Mouse (Mus musculus) forebrain, embryonic 13.5 days (tissue): ENCODE measurements around the gene Zfp609. TPM values are rescaled to one million over a fixed set of nuclear protein-coding genes. Genes with fewer than 3 reads are reported as not detected.
A peak's percentile ranks its signal among the peaks of the same experiment; 100 is the strongest.

Experiments used
- ATAC-seq: fragments of 200-750 bp; cut with Nextera tagmentation; 2 replicates; pipeline ENCODE4 v1.8.0; 2017
- H3K27ac ChIP-seq: fragments of 300-500 bp; sonication (generic); 2 replicates; pipeline ENCODE4 v1.5.1; 2015; ENCODE audit warnings: inconsistent platforms, mild to moderate bottlenecking, moderate library complexity
- H3K27me3 ChIP-seq: fragments of 300-500 bp; sonication (generic); 2 replicates; pipeline ENCODE4 v1.6.1; 2015; ENCODE audit warnings: mild to moderate bottlenecking, inconsistent platforms
- H3K36me3 ChIP-seq: fragments of 300-500 bp; sonication (generic); 2 replicates; pipeline ENCODE4 v1.6.1; 2015; ENCODE audit warnings: mild to moderate bottlenecking, inconsistent platforms; ENCODE audit not compliant: poor library complexity, severe bottlenecking
- H3K4me1 ChIP-seq: fragments of 300-500 bp; sonication (generic); 2 replicates; pipeline ENCODE4 v1.6.1; 2015; ENCODE audit warnings: inconsistent platforms
- H3K4me2 ChIP-seq: fragments of 300-500 bp; sonication (generic); 2 replicates; pipeline ENCODE4 v1.6.1; 2015; ENCODE audit warnings: inconsistent platforms, mild to moderate bottlenecking, moderate library complexity
- H3K4me3 ChIP-seq: fragments of 300-500 bp; sonication (generic); 2 replicates; pipeline ENCODE4 v1.5.1; 2015; ENCODE audit warnings: mild to moderate bottlenecking, inconsistent platforms
- H3K9ac ChIP-seq: fragments of 300-500 bp; sonication (generic); 2 replicates; pipeline ENCODE4 v1.6.1; 2015; ENCODE audit warnings: mild to moderate bottlenecking, inconsistent platforms
- H3K9me3 ChIP-seq: fragments of 300-500 bp; sonication (generic); replicated peaks from 2 replicates; pipeline ENCODE4 v1.6.1; 2016; ENCODE audit warnings: inconsistent platforms
- WGBS: fragments of 180-500 bp; shearing (Covaris S2); methylation state at CpG from one replicate; pipeline ENCODE4 v1.1.7; 2015; 5-methylcytosine and 5-hydroxymethylcytosine counted together
- polyA plus RNA-seq: library from polyadenylated mRNA; unstranded; fragments of >200 nt; fragmentation: Nextera tagmentation; extraction: Ambion mirVana; gene quantifications from 2 replicates; pipeline ENCODE4 v1.2.1, GENCODE M21; 2015

The Zfp609 gene
- polyA plus RNA-seq, 1 experiment from 2014 or later = 9.4 TPM

- Histone ChIP-seq H3K9ac (no peak overlapping the region), H3K4me1 (peaks cover 38% of the 10 kb centered on the region), H3K36me3 (peaks cover 5% of the 10 kb centered on the region), H3K9me3 (no peaks in the 10 kb centered on the region), H3K27ac (no peak overlapping the region), H3K4me3 (no peak overlapping the region), H3K27me3 (no peaks in the 10 kb centered on the region), H3K4me2 (no peak overlapping the region)
- no peak for ATAC-seq
- WGBS = 88% methylated on average over 14 of the region's 14 CpGs
These were observed 86.1 kb downstream of the Zfp609 start for GRCm38 (mm10) chr9:65741066-65741852.

GRCm38 (mm10) chr9:65734931-65735330 lies 92.4 kb downstream of the Zfp609 start:
- 84% methylated on average over 3 of the region's 3 CpGs for WGBS
- H3K9ac ChIP-seq = no peak overlapping the region
- no peak overlapping the region for H3K4me2 ChIP-seq
- H3K4me1 ChIP-seq = no peaks in the 10 kb centered on the region
- no peaks in the 10 kb centered on the region for H3K27me3 ChIP-seq
- no peak overlapping the region for H3K4me3 ChIP-seq
- H3K36me3 ChIP-seq = peaks cover 19% of the 10 kb centered on the region
- H3K9me3 ChIP-seq = no peaks in the 10 kb centered on the region
- ATAC-seq = no peak
- no peak overlapping the region for H3K27ac ChIP-seq

GRCm38 (mm10) chr9:65728588-65728987 lies 98.8 kb downstream of the Zfp609 start:
- Histone ChIP-seq H3K27me3 (no peaks in the 10 kb centered on the region), H3K9me3 (no peaks in the 10 kb centered on the region), H3K4me3 (no peak overlapping the region), H3K27ac (no peak overlapping the region), H3K4me1 (peaks cover 34% of the 10 kb centered on the region), H3K36me3 (peaks cover 15% of the 10 kb centered on the region), H3K4me2 (no peak overlapping the region), H3K9ac (no peak overlapping the region)
- 96% methylated on average over 6 of the region's 6 CpGs for WGBS
- no peak for ATAC-seq

GRCm38 (mm10) chr9:65727491-65727890 lies 99.9 kb downstream of the Zfp609 start:
- H3K36me3 ChIP-seq = peaks cover 15% of the 10 kb centered on the region
- H3K9ac ChIP-seq = no peak overlapping the region
- no peak for ATAC-seq
- no peak overlapping the region for H3K27ac ChIP-seq
- H3K4me1 ChIP-seq = peaks cover 41% of the 10 kb centered on the region
- H3K9me3 ChIP-seq = no peaks in the 10 kb centered on the region
- no peaks in the 10 kb centered on the region for H3K27me3 ChIP-seq
- 90% methylated on average over 4 of the region's 4 CpGs for WGBS
- H3K4me3 ChIP-seq = no peak overlapping the region
- H3K4me2 ChIP-seq = no peak overlapping the region

- Histone ChIP-seq H3K4me3 (no peak overlapping the region), H3K9ac (no peak overlapping the region), H3K36me3 (peaks cover 15% of the 10 kb centered on the region), H3K27ac (no peak overlapping the region), H3K27me3 (no peaks in the 10 kb centered on the region), H3K4me1 (peaks cover 49% of the 10 kb centered on the region), H3K4me2 (no peak overlapping the region), H3K9me3 (no peaks in the 10 kb centered on the region)
- no peak for ATAC-seq
- WGBS = 81% methylated on average over 3 of the region's 3 CpGs
These were observed 100.9 kb downstream of the Zfp609 start for GRCm38 (mm10) chr9:65726431-65726830.

GRCm38 (mm10) chr9:65725291-65725622 lies 102.1 kb downstream of the Zfp609 start:
- H3K27me3 ChIP-seq = no peaks in the 10 kb centered on the region
- no peak overlapping the region for H3K4me3 ChIP-seq
- WGBS = 21% methylated on average over 4 of the region's 4 CpGs
- 0 out of 2 replicates have a peak overlapping the region, but pooled peaks have one; percentile 32 for H3K9ac ChIP-seq
- H3K4me1 ChIP-seq = peaks cover 56% of the 10 kb centered on the region
- peak overlapping the region; percentile 89 for H3K27ac ChIP-seq
- peak overlapping the region; percentile 36 for H3K4me2 ChIP-seq
- ATAC-seq = peak; percentile 59
- no peaks in the 10 kb centered on the region for H3K9me3 ChIP-seq
- peaks cover 10% of the 10 kb centered on the region for H3K36me3 ChIP-seq

- peak; percentile 78 for ATAC-seq
- H3K4me2 ChIP-seq = peak overlapping the region; percentile 36
- H3K36me3 ChIP-seq = peaks cover 5% of the 10 kb centered on the region
- H3K9ac ChIP-seq = peak overlapping the region; percentile 32; the same call in 1 of the 2 replicates
- 7% methylated on average over 8 of the region's 8 CpGs for WGBS
- H3K27ac ChIP-seq = peak overlapping the region; percentile 89
- H3K9me3 ChIP-seq = no peaks in the 10 kb centered on the region
- H3K27me3 ChIP-seq = no peaks in the 10 kb centered on the region
- H3K4me1 ChIP-seq = peaks cover 56% of the 10 kb centered on the region
- H3K4me3 ChIP-seq = no peak overlapping the region
These were observed 102.7 kb downstream of the Zfp609 start for GRCm38 (mm10) chr9:65724471-65725290.

GRCm38 (mm10) chr9:65721161-65721566 lies 106.2 kb downstream of the Zfp609 start:
- peaks cover 48% of the 10 kb centered on the region for H3K4me1 ChIP-seq
- 77% methylated on average over 10 of the region's 10 CpGs for WGBS
- H3K9me3 ChIP-seq = no peaks in the 10 kb centered on the region
- H3K4me2 ChIP-seq = no peak overlapping the region
- H3K4me3 ChIP-seq = no peak overlapping the region
- no peaks in the 10 kb centered on the region for H3K27me3 ChIP-seq
- H3K27ac ChIP-seq = no peak overlapping the region
- H3K36me3 ChIP-seq = no peaks in the 10 kb centered on the region; the same call in 1 of the 2 replicates
- no peak overlapping the region; the same call in 1 of the 2 replicates for H3K9ac ChIP-seq
- ATAC-seq = no peak

- Histone ChIP-seq H3K27ac (no peak overlapping the region), H3K9ac (no peak overlapping the region), H3K4me2 (no peak overlapping the region), H3K4me1 (peaks cover 19% of the 10 kb centered on the region), H3K27me3 (no peaks in the 10 kb centered on the region), H3K36me3 (no peaks in the 10 kb centered on the region; the same call in 1 of the 2 replicates), H3K9me3 (no peaks in the 10 kb centered on the region), H3K4me3 (no peak overlapping the region)
- no peak for ATAC-seq
- 96% methylated on average over 5 of the region's 5 CpGs for WGBS
These were observed 109.2 kb downstream of the Zfp609 start for GRCm38 (mm10) chr9:65718195-65718594.

GRCm38 (mm10) chr9:65703926-65704595 lies 123.3 kb downstream of the Zfp609 start:
- 89% methylated on average over 24 of the region's 24 CpGs for WGBS
- no peaks in the 10 kb centered on the region for H3K9me3 ChIP-seq
- peaks cover 64% of the 10 kb centered on the region for H3K36me3 ChIP-seq
- no peak overlapping the region for H3K9ac ChIP-seq
- no peaks in the 10 kb centered on the region for H3K27me3 ChIP-seq
- no peak overlapping the region for H3K27ac ChIP-seq
- H3K4me3 ChIP-seq = no peak overlapping the region
- ATAC-seq = no peak
- no peaks in the 10 kb centered on the region for H3K4me1 ChIP-seq
- H3K4me2 ChIP-seq = no peak overlapping the region

GRCm38 (mm10) chr9:65703241-65703640 lies 124.1 kb downstream of the Zfp609 start:
- H3K4me2 ChIP-seq = no peak overlapping the region
- no peaks in the 10 kb centered on the region for H3K4me1 ChIP-seq
- peaks cover 71% of the 10 kb centered on the region for H3K36me3 ChIP-seq
- no peak overlapping the region for H3K9ac ChIP-seq
- H3K4me3 ChIP-seq = no peak overlapping the region
- 88% methylated on average over 7 of the region's 7 CpGs for WGBS
- H3K27me3 ChIP-seq = no peaks in the 10 kb centered on the region
- no peak for ATAC-seq
- H3K27ac ChIP-seq = no peak overlapping the region
- no peaks in the 10 kb centered on the region for H3K9me3 ChIP-seq

- Histone ChIP-seq H3K9me3 (no peaks in the 10 kb centered on the region), H3K27ac (no peak overlapping the region), H3K4me1 (no peaks in the 10 kb centered on the region), H3K36me3 (peaks cover 81% of the 10 kb centered on the region), H3K27me3 (no peaks in the 10 kb centered on the region), H3K9ac (no peak overlapping the region), H3K4me2 (no peak overlapping the region), H3K4me3 (no peak overlapping the region)
- ATAC-seq = no peak
- 95% methylated on average over 9 of the region's 9 CpGs for WGBS
These were observed 125.1 kb downstream of the Zfp609 start for GRCm38 (mm10) chr9:65702286-65702685.
